Mouse (Mus musculus) lung, postnatal 0 days (tissue): ENCODE data around the gene Aff3.

Source experiments
- CTCF ChIP-seq: IDR thresholded peaks from 2 replicates; pipeline ENCODE4 v1.5.1; 2016; ENCODE audit warnings: antibody characterized with exemption, mild to moderate bottlenecking
- EP300 ChIP-seq: IDR thresholded peaks from 2 replicates; pipeline ENCODE4 v1.6.1; 2016; ENCODE audit warnings: antibody characterized with exemption, mild to moderate bottlenecking, control low read depth

GRCm38 (mm10) chr1:38186227-38186545 is 478.6 kb downstream of the Aff3 start:
- TF ChIP-seq CTCF (no peak), EP300 (no peak)
